Mouse (Mus musculus): ENCODE data around the gene Jag2. TPM values are rescaled to one million over a fixed set of nuclear protein-coding genes. Genes with fewer than 3 reads are reported as not detected.

Jag2 gene
- polyA plus RNA-seq (2014; fragmentation: Nextera tagmentation; extraction: Ambion mirVana): 0.39 and 1.4 TPM in 2 replicates

DNA sequence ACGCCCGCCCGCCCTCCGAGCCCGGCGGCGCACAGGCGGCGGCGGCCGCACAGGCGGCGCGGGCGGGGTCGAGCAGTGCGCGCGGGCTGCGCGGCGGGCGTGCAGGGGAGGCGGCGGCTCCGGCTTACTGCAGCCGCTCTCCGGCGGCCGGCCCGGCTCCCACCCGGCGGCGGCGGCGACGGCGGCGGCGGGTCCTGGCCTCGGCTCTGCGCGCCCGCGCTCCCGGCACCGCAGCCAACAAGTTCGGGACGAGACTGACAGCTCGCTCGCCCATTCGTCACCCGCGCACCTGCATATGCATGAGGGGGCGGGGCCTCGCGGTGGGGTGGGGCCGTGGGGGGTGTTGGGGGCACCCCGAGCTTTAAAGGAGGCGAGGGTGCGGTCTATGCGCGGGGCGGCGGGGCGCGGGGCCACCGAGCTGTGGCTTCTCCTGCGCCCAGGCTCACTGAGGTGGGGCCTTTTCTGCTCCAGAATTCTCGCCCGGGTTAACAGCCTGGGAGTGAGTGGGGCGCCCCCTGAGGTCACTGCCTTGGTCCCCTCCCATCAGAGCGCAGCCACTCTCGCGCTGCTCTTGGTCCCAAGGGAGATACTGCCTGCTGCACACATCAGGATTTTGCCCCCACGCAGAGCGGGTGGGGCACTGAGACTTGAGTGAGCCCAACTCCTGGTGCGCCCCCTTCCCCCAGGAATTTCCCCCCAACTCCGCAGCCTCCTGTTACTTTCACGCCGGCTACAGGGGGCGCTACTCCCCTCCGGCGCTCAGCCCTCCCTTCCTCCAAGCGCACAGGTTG lies at the start of gene Jag2:
Gene Jag2 (minus strand): TSS at position 215 of the 791 bp plus-strand sequence.
- WGBS: 2% methylated on average over 51 of the region's 85 CpGs

DNA sequence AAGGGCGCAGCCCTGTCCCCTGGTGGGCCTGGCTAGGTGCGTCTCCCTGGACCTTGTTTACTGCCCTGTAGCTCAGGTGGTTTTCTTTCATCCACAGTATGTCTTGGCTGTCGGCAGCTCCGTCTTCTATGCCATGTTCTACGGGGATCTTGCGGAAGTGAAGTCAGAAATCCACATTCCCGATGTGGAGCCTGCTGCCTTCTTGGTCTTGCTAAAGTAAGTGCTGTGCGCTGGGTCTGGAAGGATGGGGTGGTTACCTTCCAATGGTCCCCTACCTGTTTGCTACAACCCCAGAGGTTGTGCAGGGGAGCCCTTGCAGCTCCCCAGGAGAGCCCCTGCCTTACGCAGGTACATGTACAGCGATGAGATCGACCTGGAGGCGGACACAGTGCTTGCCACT lies 47.6 kb upstream of the Jag2 start:
- ATAC-seq (replicated peaks; ENCODE audit: low FRiP score) (no peak), DNase-seq (ENCODE audit: low spot score) (no peak)
- Histone ChIP-seq H3K4me3 (ENCODE audit: low read depth, low read length) (peak overlapping the region; percentile 86), H3K27ac (ENCODE audit: low read depth, low read length) (peak overlapping the region; percentile 78), H3K4me2 (peak overlapping the region; percentile 98), H3K27me3 (replicated peaks; ENCODE audit: control insufficient read depth, insufficient read depth, low read length) (no peaks in the 10 kb centered on the region), H3K36me3 (ENCODE audit: control insufficient read depth, insufficient read depth, low read length) (peaks cover 39% of the 10 kb centered on the region), H3K9me3 (ENCODE audit: control insufficient read depth, low read length) (no peaks in the 10 kb centered on the region), H3K9ac (ENCODE audit: low read depth, low read length) (peak overlapping the region; percentile 86), H3K4me1 (replicated peaks; ENCODE audit: control insufficient read depth, insufficient read depth, low read length) (peaks cover 12% of the 10 kb centered on the region)
- WGBS: 52% methylated on average over 12 of the region's 12 CpGs

More for the DNA sequence above, at the start of gene Jag2:
- Histone ChIP-seq H3K9me3 (ENCODE audit: control insufficient read depth, low read length) (no peaks in the 10 kb centered on the region), H3K9ac (ENCODE audit: low read depth, low read length) (no peak within 1 kb of the TSS), H3K36me3 (ENCODE audit: control insufficient read depth, insufficient read depth, low read length) (no peaks in the 10 kb centered on the region), H3K4me3 (ENCODE audit: low read depth, low read length) (peak within 1 kb of the TSS; percentile 59), H3K4me1 (replicated peaks; ENCODE audit: control insufficient read depth, insufficient read depth, low read length) (peaks cover 14% of the 10 kb centered on the region), H3K4me2 (peak within 1 kb of the TSS; percentile 71), H3K27me3 (replicated peaks; ENCODE audit: control insufficient read depth, insufficient read depth, low read length) (peaks cover 65% of the 10 kb centered on the region), H3K27ac (ENCODE audit: low read depth, low read length) (no peak within 1 kb of the TSS)
- ATAC-seq (replicated peaks; ENCODE audit: low FRiP score): peak; percentile 51
- peak; percentile 58 for DNase-seq (ENCODE audit: low spot score)

DNA sequence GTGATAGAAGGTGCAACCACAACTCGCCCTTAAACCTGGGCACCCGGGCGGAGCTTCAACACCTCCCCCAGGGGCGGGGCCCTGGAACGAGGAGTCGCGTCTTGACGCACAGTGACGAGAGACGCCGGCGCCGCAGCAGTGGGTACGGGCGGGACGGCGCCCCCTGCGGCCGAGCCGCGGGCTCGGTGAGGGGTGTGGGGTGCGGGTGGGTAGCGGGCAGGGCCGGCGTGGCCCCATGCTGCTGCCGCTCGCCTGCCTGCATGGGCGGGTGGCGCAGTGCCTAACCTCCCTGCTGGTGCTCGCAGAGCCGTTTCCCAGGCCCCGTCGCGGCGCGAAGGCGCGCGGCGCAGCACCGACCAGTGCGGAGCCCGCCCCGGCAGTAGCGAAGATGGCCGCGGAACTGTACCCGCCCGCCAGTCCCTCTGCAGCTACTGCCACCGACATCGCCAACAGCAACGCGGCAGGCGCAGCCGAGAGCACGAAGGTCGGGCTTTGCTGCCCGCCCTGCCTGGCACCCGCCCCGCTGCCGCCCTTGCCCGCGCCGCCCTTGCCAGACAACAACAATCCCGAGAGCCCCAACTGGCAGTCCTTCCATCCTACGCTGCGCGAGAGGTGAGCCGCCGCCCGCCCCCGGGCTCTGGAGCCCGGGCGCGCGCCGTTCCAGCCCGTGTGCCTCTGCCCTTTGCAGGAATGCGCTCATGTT lies 46.9 kb upstream of the Jag2 start, which contains the start of gene Btbd6:
Gene Btbd6 (plus strand): TSS at position 112 of the 703 bp plus-strand sequence.
- peaks cover 41% of the 10 kb centered on the region for H3K36me3 ChIP-seq (ENCODE audit: control insufficient read depth, insufficient read depth, low read length)
- under 1% methylated on average over 75 of the region's 80 CpGs for WGBS
- no peaks in the 10 kb centered on the region for H3K27me3 ChIP-seq (replicated peaks; ENCODE audit: control insufficient read depth, insufficient read depth, low read length)
- H3K9ac ChIP-seq (ENCODE audit: low read depth, low read length): peak within 1 kb of the TSS; percentile 86
- no peaks in the 10 kb centered on the region for H3K9me3 ChIP-seq (ENCODE audit: control insufficient read depth, low read length)
- H3K4me1 ChIP-seq (replicated peaks; ENCODE audit: control insufficient read depth, insufficient read depth, low read length): peaks cover 12% of the 10 kb centered on the region
- H3K27ac ChIP-seq (ENCODE audit: low read depth, low read length): peak within 1 kb of the TSS; percentile 78
- H3K4me2 ChIP-seq: peak within 1 kb of the TSS; percentile 98
- ATAC-seq (replicated peaks; ENCODE audit: low FRiP score) (peak; percentile 95), DNase-seq (ENCODE audit: low spot score) (peak; percentile 84)
- H3K4me3 ChIP-seq (ENCODE audit: low read depth, low read length): peak within 1 kb of the TSS; percentile 86

DNA sequence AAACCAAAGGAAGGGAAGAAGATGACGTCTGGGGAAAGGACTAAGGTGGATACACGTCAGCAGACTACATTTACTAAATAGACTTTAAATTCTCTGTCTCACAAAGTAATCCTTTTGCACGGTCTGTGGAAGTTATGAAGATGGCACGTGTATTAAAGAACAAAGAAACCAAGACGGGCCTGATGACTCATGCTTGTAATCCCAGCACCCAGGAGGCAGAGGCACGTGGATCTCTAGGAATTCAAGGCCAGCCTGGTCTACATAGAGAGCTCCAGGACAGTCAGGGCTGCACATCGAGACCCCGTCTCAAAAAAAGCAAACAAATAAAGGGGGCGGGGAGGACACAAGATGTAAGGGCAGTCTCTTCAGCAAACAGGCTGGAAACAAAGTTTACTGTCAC lies 45.2 kb upstream of the Jag2 start:
- DNase-seq (ENCODE audit: low spot score) (no peak), ATAC-seq (replicated peaks; ENCODE audit: low FRiP score) (no peak)
- Histone ChIP-seq H3K9me3 (ENCODE audit: control insufficient read depth, low read length) (no peaks in the 10 kb centered on the region), H3K4me3 (ENCODE audit: low read depth, low read length) (no peak overlapping the region), H3K4me2 (no peak overlapping the region), H3K4me1 (replicated peaks; ENCODE audit: control insufficient read depth, insufficient read depth, low read length) (peaks cover 12% of the 10 kb centered on the region), H3K9ac (ENCODE audit: low read depth, low read length) (no peak overlapping the region), H3K27me3 (replicated peaks; ENCODE audit: control insufficient read depth, insufficient read depth, low read length) (no peaks in the 10 kb centered on the region), H3K36me3 (ENCODE audit: control insufficient read depth, insufficient read depth, low read length) (peaks cover 36% of the 10 kb centered on the region), H3K27ac (ENCODE audit: low read depth, low read length) (no peak overlapping the region)
- 86% methylated on average over 9 of the region's 9 CpGs for WGBS

DNA sequence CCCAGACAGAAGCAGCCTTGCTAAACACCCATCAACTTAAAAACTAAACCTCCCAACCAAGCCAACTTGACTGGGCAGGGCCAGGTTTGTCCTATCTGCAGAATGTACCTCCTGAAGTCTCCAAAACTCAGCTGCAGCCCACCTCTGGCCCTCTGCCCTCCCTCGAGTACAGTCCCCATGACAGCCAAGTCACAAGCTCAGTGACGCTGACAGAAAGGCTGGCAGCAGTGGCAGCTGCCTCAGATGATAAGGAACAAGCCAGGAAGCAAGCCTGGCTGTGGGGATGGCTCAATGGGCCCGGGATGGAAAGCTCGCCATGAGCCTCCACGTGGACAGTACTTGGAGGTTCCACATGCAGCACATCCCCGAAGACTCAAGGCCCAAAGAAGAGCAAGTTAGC lies 40.0 kb upstream of the Jag2 start:
- H3K36me3 ChIP-seq (ENCODE audit: control insufficient read depth, insufficient read depth, low read length): peaks cover 53% of the 10 kb centered on the region
- H3K27me3 ChIP-seq (replicated peaks; ENCODE audit: control insufficient read depth, insufficient read depth, low read length): no peaks in the 10 kb centered on the region
- DNase-seq (ENCODE audit: low spot score) (no peak), ATAC-seq (replicated peaks; ENCODE audit: low FRiP score) (no peak)
- no peak overlapping the region for H3K27ac ChIP-seq (ENCODE audit: low read depth, low read length)
- no peaks in the 10 kb centered on the region for H3K9me3 ChIP-seq (ENCODE audit: control insufficient read depth, low read length)
- 63% methylated on average over 6 of the region's 6 CpGs for WGBS
- no peak overlapping the region for H3K4me3 ChIP-seq (ENCODE audit: low read depth, low read length)
- no peak overlapping the region for H3K4me2 ChIP-seq
- H3K4me1 ChIP-seq (replicated peaks; ENCODE audit: control insufficient read depth, insufficient read depth, low read length): no peaks in the 10 kb centered on the region
- H3K9ac ChIP-seq (ENCODE audit: low read depth, low read length): no peak overlapping the region

DNA sequence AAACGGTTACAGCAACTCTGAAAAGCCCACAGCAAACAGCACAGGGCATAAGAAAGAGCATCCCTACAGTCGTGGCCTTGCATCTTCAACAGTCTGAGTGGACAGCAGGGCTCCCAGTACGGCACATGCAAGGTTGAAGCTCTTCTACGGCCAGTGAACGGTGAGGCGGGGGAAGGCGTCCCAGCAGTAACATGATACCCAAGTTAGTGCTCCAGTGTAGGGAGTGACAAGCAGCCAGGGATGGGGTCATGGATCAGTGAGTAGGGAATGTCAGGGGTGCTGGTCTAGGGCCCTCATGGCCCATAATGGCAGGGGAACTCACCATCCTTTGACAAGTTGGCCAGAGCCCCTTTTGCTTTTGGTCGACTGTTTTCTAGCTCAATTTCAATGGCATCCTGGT lies 39.4 kb upstream of the Jag2 start:
- H3K9ac ChIP-seq (ENCODE audit: low read depth, low read length): no peak overlapping the region
- no peak overlapping the region for H3K4me2 ChIP-seq
- 88% methylated on average over 8 of the region's 8 CpGs for WGBS
- H3K27me3 ChIP-seq (replicated peaks; ENCODE audit: control insufficient read depth, insufficient read depth, low read length): no peaks in the 10 kb centered on the region
- H3K4me3 ChIP-seq (ENCODE audit: low read depth, low read length): no peak overlapping the region
- H3K27ac ChIP-seq (ENCODE audit: low read depth, low read length): no peak overlapping the region
- no peaks in the 10 kb centered on the region for H3K4me1 ChIP-seq (replicated peaks; ENCODE audit: control insufficient read depth, insufficient read depth, low read length)
- H3K36me3 ChIP-seq (ENCODE audit: control insufficient read depth, insufficient read depth, low read length): peaks cover 57% of the 10 kb centered on the region
- ATAC-seq (replicated peaks; ENCODE audit: low FRiP score) (no peak), DNase-seq (ENCODE audit: low spot score) (no peak)
- no peaks in the 10 kb centered on the region for H3K9me3 ChIP-seq (ENCODE audit: control insufficient read depth, low read length)

DNA sequence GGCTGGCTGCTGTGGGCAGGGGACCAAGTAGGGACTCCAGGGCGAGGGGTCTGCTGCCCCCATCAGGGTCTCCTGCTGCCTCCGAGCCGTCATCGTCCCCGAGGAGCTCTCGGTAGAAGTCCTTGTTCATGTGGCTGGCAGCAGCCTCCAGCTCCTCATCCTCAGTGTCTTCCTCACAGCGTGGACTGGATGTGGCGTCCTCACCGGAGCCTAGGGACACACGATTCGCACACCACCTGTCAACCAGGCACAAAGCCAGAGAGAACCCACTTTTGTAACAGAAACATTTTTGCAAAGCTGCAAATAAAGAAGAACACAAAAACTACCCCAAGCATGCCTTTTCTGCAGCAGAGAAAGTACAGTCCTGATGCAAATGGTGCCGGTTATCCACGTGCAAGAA lies 36.2 kb upstream of the Jag2 start:
- DNase-seq (ENCODE audit: low spot score): no peak
- no peak overlapping the region for H3K4me2 ChIP-seq
- H3K27ac ChIP-seq (ENCODE audit: low read depth, low read length): no peak overlapping the region
- WGBS: 96% methylated on average over 13 of the region's 13 CpGs
- no peak for ATAC-seq (replicated peaks; ENCODE audit: low FRiP score)
- H3K4me1 ChIP-seq (replicated peaks; ENCODE audit: control insufficient read depth, insufficient read depth, low read length): no peaks in the 10 kb centered on the region
- H3K27me3 ChIP-seq (replicated peaks; ENCODE audit: control insufficient read depth, insufficient read depth, low read length): no peaks in the 10 kb centered on the region
- no peak overlapping the region for H3K9ac ChIP-seq (ENCODE audit: low read depth, low read length)
- no peaks in the 10 kb centered on the region for H3K9me3 ChIP-seq (ENCODE audit: control insufficient read depth, low read length)
- peaks cover 60% of the 10 kb centered on the region for H3K36me3 ChIP-seq (ENCODE audit: control insufficient read depth, insufficient read depth, low read length)
- no peak overlapping the region for H3K4me3 ChIP-seq (ENCODE audit: low read depth, low read length)

DNA sequence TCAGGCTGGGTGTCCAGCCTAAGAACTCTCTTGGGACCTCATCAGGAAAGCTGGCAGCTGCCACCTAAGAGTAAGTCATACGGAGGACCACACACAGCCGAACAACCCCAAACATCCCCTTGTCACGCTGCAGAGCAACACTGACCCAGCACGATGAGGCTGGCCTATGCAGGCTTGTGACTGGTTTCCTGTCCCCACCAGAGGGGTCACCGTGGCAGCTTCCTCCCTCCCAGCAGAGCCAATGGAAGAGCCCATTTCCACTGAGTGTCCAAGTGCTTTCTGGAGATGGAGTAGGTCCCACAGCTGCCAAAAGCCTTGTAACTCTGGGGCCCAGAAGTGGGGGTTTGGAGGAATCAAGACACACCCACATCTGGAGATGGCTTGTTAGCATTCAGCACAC lies 32.3 kb upstream of the Jag2 start:
- no peaks in the 10 kb centered on the region for H3K27me3 ChIP-seq (replicated peaks; ENCODE audit: control insufficient read depth, insufficient read depth, low read length)
- no peak overlapping the region for H3K9ac ChIP-seq (ENCODE audit: low read depth, low read length)
- 82% methylated on average over 5 of the region's 5 CpGs for whole genome bisulfite sequencing
- H3K4me1 ChIP-seq (replicated peaks; ENCODE audit: control insufficient read depth, insufficient read depth, low read length): no peaks in the 10 kb centered on the region
- H3K4me2 ChIP-seq: no peak overlapping the region
- H3K9me3 ChIP-seq (ENCODE audit: control insufficient read depth, low read length): no peaks in the 10 kb centered on the region
- H3K27ac ChIP-seq (ENCODE audit: low read depth, low read length): no peak overlapping the region
- no peak overlapping the region for H3K4me3 ChIP-seq (ENCODE audit: low read depth, low read length)
- peaks cover 52% of the 10 kb centered on the region for H3K36me3 ChIP-seq (ENCODE audit: control insufficient read depth, insufficient read depth, low read length)
- ATAC-seq (replicated peaks; ENCODE audit: low FRiP score) (no peak), DNase-seq (ENCODE audit: low spot score) (no peak)

Data from liver, embryonic 11.5 days (tissue).